ENCODE assay signal across 23 mouse cellular contexts in the genomic region with DNA sequence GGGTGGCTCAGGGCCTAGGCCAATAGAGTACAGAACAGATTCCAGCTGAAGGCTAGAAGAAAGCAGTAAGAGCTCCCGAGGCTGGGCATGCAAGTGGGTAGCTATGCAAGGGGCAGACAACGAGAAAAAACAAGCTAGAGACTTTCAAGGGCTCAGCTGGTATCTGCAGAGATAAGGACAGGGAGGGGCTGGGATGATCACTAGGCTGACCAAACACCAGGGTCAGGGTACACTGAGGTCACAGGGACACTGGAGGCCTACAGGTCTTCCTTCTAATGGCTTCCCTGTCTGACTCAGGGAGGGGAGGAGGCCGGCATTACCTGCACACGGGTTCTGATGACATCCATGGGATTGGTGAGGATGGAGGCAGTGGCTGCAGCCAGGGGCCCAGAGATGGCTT. TPM values are rescaled to one million over a fixed set of nuclear protein-coding genes. Genes with fewer than 3 reads are reported as not detected.
DNase-seq lines count a peak whose midpoint lies in the region; ATAC-seq and TF ChIP-seq lines count a peak whose summit lies in the region.
"Had no signal": no experiment of that assay in that cellular context is flagged by ENCODE, and none has a peak within 500 bp of the region (broad histone marks: within the 10 kb centered on the region; RNA-seq: fewer than 3 reads in every experiment).

No protein-coding gene starts in this region.

- 11% methylated on average over 4 of the region's 4 CpGs for WGBS in liver, adult 2 months
- 59% methylated on average over 4 of the region's 4 CpGs for WGBS in intestine, embryonic 15.5 days
- 49% methylated on average over 4 of the region's 4 CpGs for WGBS in liver, embryonic 15.5 days (ENCODE audit: insufficient replicate concordance)

- ATAC-seq in intestine, embryonic 15.5 days = peak; percentile 64; the same call in 1 of the 2 replicates
- ATAC-seq in liver, embryonic 15.5 days (ENCODE audit: insufficient read depth) = no peak
- ATAC-seq: CD4-positive, CD25-positive, alpha-beta regulatory T cell, adult 4 months; lung, postnatal 0 days; midbrain, embryonic 13.5 days had no signal

- TF ChIP-seq CTCF in liver, adult 2 months (IDR thresholded peaks at IDR 0.05; ENCODE audit: low read depth, low read length) = no peak

- H3K9me3 ChIP-seq in intestine, embryonic 15.5 days = no peaks in the 10 kb centered on the region
- H3K9me3 ChIP-seq in liver, embryonic 15.5 days (replicated peaks) = no peaks in the 10 kb centered on the region
- H3K9me3 ChIP-seq: embryonic facial prominence, embryonic 12.5 days; forebrain, embryonic 10.5 days; limb, embryonic 13.5 days; midbrain, embryonic 13.5 days had no signal

- no peak for TF ChIP-seq POLR2A in liver, adult 2 months (IDR thresholded peaks at IDR 0.05; ENCODE audit: extremely low read depth, insufficient read depth, low read length)

- H3K4me2 ChIP-seq in intestine, embryonic 15.5 days (replicated peaks) = 0 out of 2 replicates have a peak overlapping the region, but pooled peaks have one; percentile 22
- H3K4me2 ChIP-seq in liver, embryonic 15.5 days = no peak overlapping the region
- H3K4me2 ChIP-seq: embryonic facial prominence, embryonic 12.5 days; heart, embryonic 11.5 days; limb, embryonic 13.5 days; midbrain, embryonic 13.5 days had no signal

- peaks cover 57% of the 10 kb centered on the region for H3K4me1 ChIP-seq in liver, adult 2 months (ENCODE audit: control insufficient read depth, insufficient read depth, low read length)
- H3K4me1 ChIP-seq in intestine, embryonic 15.5 days (replicated peaks) = peaks cover 12% of the 10 kb centered on the region
- H3K4me1 ChIP-seq in liver, embryonic 15.5 days (replicated peaks) = peaks cover 74% of the 10 kb centered on the region
- H3K4me1 ChIP-seq: embryonic facial prominence, embryonic 12.5 days had no signal

- H3K27me3 ChIP-seq in liver, adult 2 months (ENCODE audit: control insufficient read depth, insufficient read depth, low read length) = no peaks in the 10 kb centered on the region
- no peaks in the 10 kb centered on the region for H3K27me3 ChIP-seq in intestine, embryonic 15.5 days (replicated peaks)
- no peaks in the 10 kb centered on the region for H3K27me3 ChIP-seq in liver, embryonic 15.5 days
- H3K27me3 ChIP-seq: embryonic facial prominence, embryonic 12.5 days; limb, embryonic 13.5 days; midbrain, embryonic 13.5 days had no signal

- no peak overlapping the region for H3K4me3 ChIP-seq in liver, adult 2 months (ENCODE audit: insufficient read depth, low read depth, low read length)
- H3K4me3 ChIP-seq in intestine, embryonic 15.5 days (replicated peaks) = no peak overlapping the region
- no peak overlapping the region for H3K4me3 ChIP-seq in liver, embryonic 15.5 days (replicated peaks)
- H3K4me3 ChIP-seq: embryonic facial prominence, embryonic 12.5 days; forebrain, embryonic 10.5 days; left cerebral cortex, adult 2 months; limb, embryonic 13.5 days; midbrain, embryonic 13.5 days had no signal

- H3K27ac ChIP-seq in liver, adult 2 months (replicated peaks; ENCODE audit: insufficient read depth, low read depth, low read length) = peak overlapping the region; percentile 81
- no peak overlapping the region for H3K27ac ChIP-seq in intestine, embryonic 15.5 days
- H3K27ac ChIP-seq in liver, embryonic 15.5 days (replicated peaks) = peak overlapping the region; percentile 10
- H3K27ac ChIP-seq: embryonic facial prominence, embryonic 12.5 days; forebrain, embryonic 10.5 days; kidney, postnatal 0 days; left cerebral cortex, adult 2 months; limb, embryonic 13.5 days; midbrain, embryonic 13.5 days had no signal

- peaks cover 36% of the 10 kb centered on the region for H3K79me2 ChIP-seq in liver, adult 2 months (ENCODE audit: control insufficient read depth, insufficient read depth, low read length)

- DNase-seq in liver, adult 2 months (ENCODE audit: extremely low read depth, low read depth, low spot score) = peak; percentile 92
- no peak for DNase-seq in liver
- DNase-seq in cerebellum, adult 9-11 months = no peak
- no peak for DNase-seq in cerebellum, adult 11-12 months
- no peak for DNase-seq in right cerebral cortex, postnatal 25 days
- DNase-seq: cerebellum, adult 11 months; gastrocnemius, postnatal 25 days; heart, postnatal 4 days; thymus, adult 2 months had no signal

- H3K9ac ChIP-seq in liver, adult 2 months (ENCODE audit: low read depth, low read length) = 0 out of 2 replicates have a peak overlapping the region, but pooled peaks have one; percentile 26
- H3K9ac ChIP-seq in intestine, embryonic 15.5 days = no peak overlapping the region
- H3K9ac ChIP-seq in liver, embryonic 15.5 days = no peak overlapping the region; the same call in 1 of the 2 replicates
- H3K9ac ChIP-seq: embryonic facial prominence, embryonic 12.5 days; limb, embryonic 13.5 days; midbrain, embryonic 13.5 days had no signal

- H3K36me3 ChIP-seq in liver, adult 2 months (ENCODE audit: control insufficient read depth, insufficient read depth, low read length) = peaks cover 7% of the 10 kb centered on the region; the same call in 1 of the 2 replicates
- H3K36me3 ChIP-seq in intestine, embryonic 15.5 days = peaks cover 32% of the 10 kb centered on the region
- H3K36me3 ChIP-seq in liver, embryonic 15.5 days (replicated peaks) = peaks cover 87% of the 10 kb centered on the region

RNA-seq across cellular contexts. Expression of a gene that starts 5.5 kb away (rescaled TPM):
- 12.9 and 16.5 TPM in 2 replicates for total RNA-seq in liver, adult 2 months (2014; rRNA removed)
- 59.0 and 68.1 TPM in 2 replicates for polyA plus RNA-seq in liver, adult 2 months (2012; rRNA removed)
- polyA plus RNA-seq in intestine, embryonic 15.5 days (2015; fragmentation: Nextera tagmentation; extraction: Ambion mirVana) = 127 and 128 TPM in 2 replicates
- polyA plus RNA-seq in liver, embryonic 15.5 days (2015; fragmentation: Nextera tagmentation; extraction: Ambion mirVana) = 77.7 and 83.2 TPM in 2 replicates

RNA-seq across cellular contexts. Expression of a gene that starts 9.3 kb away (rescaled TPM):
- 26.1 and 28.1 TPM in 2 replicates for total RNA-seq in liver, adult 2 months (2014; rRNA removed)
- polyA plus RNA-seq in liver, adult 2 months (2012; rRNA removed) = 57.0 and 60.9 TPM in 2 replicates
- 17.2 and 17.3 TPM in 2 replicates for polyA plus RNA-seq in intestine, embryonic 15.5 days (2015; fragmentation: Nextera tagmentation; extraction: Ambion mirVana)
- 10.6 and 12.7 TPM in 2 replicates for polyA plus RNA-seq in liver, embryonic 15.5 days (2015; fragmentation: Nextera tagmentation; extraction: Ambion mirVana)

RNA-seq across cellular contexts. Expression of a gene that starts 31.4 kb away (rescaled TPM):
- total RNA-seq in liver, adult 2 months (2014; rRNA removed) = not detected in 2 replicates
- not detected in 2 replicates for polyA plus RNA-seq in liver, adult 2 months (2012; rRNA removed)
- not detected in 2 replicates for polyA plus RNA-seq in intestine, embryonic 15.5 days (2015; fragmentation: Nextera tagmentation; extraction: Ambion mirVana)
- not detected in 2 replicates for polyA plus RNA-seq in liver, embryonic 15.5 days (2015; fragmentation: Nextera tagmentation; extraction: Ambion mirVana)
- total RNA-seq: heart, postnatal 4 days; megakaryocyte progenitor cell, adult 5-6 weeks had no signal
- polyA plus RNA-seq: CD4-positive, CD25-positive, alpha-beta regulatory T cell, adult 4 months; embryonic facial prominence, embryonic 12.5 days; heart, embryonic 11.5 days; kidney, postnatal 0 days; limb, embryonic 13.5 days; lung, postnatal 0 days; midbrain, embryonic 13.5 days; neural tube, embryonic 14.5 days had no signal

RNA-seq across cellular contexts. Expression of a gene that starts 37.2 kb away (rescaled TPM):
- total RNA-seq in liver, adult 2 months (2014; rRNA removed) = not detected in 2 replicates
- polyA plus RNA-seq in liver, adult 2 months (2012; rRNA removed) = not detected in 2 replicates
- polyA plus RNA-seq in intestine, embryonic 15.5 days (2015; fragmentation: Nextera tagmentation; extraction: Ambion mirVana) = not detected in 2 replicates
- 0.28 TPM in 1 of 2 replicates, not detected in the other for polyA plus RNA-seq in liver, embryonic 15.5 days (2015; fragmentation: Nextera tagmentation; extraction: Ambion mirVana)
- total RNA-seq: gastrocnemius, postnatal 25 days; heart, postnatal 4 days; megakaryocyte progenitor cell, adult 5-6 weeks had no signal
- polyA plus RNA-seq: CD4-positive, CD25-positive, alpha-beta regulatory T cell, adult 4 months; embryonic facial prominence, embryonic 12.5 days; forebrain, embryonic 10.5 days; heart, embryonic 11.5 days; intestine, embryonic 14.5 days; limb, embryonic 13.5 days; lung, postnatal 0 days; midbrain, embryonic 13.5 days; neural tube, embryonic 14.5 days had no signal

RNA-seq across cellular contexts. Expression of a gene that starts 43.1 kb away (rescaled TPM):
- 0.34 and 0.74 TPM in 2 replicates for total RNA-seq in liver, adult 2 months (2014; rRNA removed)
- polyA plus RNA-seq in liver, adult 2 months (2012; rRNA removed) = 0.11 and 2.0 TPM in 2 replicates
- polyA plus RNA-seq in intestine, embryonic 15.5 days (2015; fragmentation: Nextera tagmentation; extraction: Ambion mirVana) = 1.3 and 2.7 TPM in 2 replicates
- polyA plus RNA-seq in liver, embryonic 15.5 days (2015; fragmentation: Nextera tagmentation; extraction: Ambion mirVana) = 0.28 and 0.71 TPM in 2 replicates
- total RNA-seq: heart, postnatal 4 days; megakaryocyte progenitor cell, adult 5-6 weeks had no signal
- polyA plus RNA-seq: CD4-positive, CD25-positive, alpha-beta regulatory T cell, adult 4 months; heart, embryonic 11.5 days; limb, embryonic 13.5 days; midbrain, embryonic 13.5 days had no signal
